Mouse (Mus musculus): ENCODE data around the gene Eif3a. TPM values are rescaled to one million over a fixed set of nuclear protein-coding genes. Genes with fewer than 3 reads are reported as not detected.

Gene Eif3a
- polyA plus RNA-seq, 1 experiment from 2014 or later, result 131 TPM

DNA sequence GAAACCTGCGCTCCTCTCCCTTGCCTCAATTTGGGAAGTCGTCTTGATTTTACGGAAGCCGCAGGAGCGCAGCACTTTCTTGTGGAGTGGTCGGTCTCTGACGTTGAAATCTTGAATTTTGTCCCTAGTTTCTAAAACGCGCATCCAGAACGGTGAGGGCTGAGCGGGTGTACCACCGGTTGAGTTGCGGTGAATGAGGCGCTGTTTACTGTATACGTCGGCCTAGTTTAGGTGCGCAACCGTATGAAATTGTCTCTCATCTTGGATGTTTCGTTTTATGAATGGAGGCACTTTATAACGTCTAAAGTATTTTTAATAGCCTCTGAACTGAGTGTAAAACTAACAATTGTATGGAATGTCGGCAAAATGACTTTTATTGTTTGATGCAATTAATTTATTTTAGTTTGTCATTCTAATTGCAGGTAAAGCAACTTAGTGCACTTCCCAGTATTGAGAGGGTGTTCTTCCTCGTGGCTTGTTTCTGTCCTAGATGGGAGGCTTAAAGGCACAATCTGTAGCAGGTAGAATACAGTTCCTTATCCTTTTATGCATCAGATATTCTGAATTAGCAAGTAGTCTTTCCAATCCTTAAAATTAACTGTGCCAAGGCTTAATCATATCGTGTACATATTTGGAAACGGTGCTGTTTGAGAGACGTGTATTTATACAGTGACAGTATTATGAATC, 33.2 kb downstream of the Eif3a start:
- peak overlapping the region; percentile 73 for H3K4me3 ChIP-seq
- ATAC-seq, result no peak
- peaks cover 63% of the 10 kb centered on the region for H3K27me3 ChIP-seq (replicated peaks)
- H3K4me2 ChIP-seq, result peak overlapping the region; percentile 100
- peak overlapping the region; percentile 73 for H3K9ac ChIP-seq
- 6% methylated on average over 25 of the region's 25 CpGs for WGBS (ENCODE audit: insufficient replicate concordance)
- H3K27ac ChIP-seq, result no peak overlapping the region
- no peaks in the 10 kb centered on the region for H3K9me3 ChIP-seq (replicated peaks)
- peaks cover 36% of the 10 kb centered on the region for H3K4me1 ChIP-seq
- peaks cover 25% of the 10 kb centered on the region for H3K36me3 ChIP-seq

DNA sequence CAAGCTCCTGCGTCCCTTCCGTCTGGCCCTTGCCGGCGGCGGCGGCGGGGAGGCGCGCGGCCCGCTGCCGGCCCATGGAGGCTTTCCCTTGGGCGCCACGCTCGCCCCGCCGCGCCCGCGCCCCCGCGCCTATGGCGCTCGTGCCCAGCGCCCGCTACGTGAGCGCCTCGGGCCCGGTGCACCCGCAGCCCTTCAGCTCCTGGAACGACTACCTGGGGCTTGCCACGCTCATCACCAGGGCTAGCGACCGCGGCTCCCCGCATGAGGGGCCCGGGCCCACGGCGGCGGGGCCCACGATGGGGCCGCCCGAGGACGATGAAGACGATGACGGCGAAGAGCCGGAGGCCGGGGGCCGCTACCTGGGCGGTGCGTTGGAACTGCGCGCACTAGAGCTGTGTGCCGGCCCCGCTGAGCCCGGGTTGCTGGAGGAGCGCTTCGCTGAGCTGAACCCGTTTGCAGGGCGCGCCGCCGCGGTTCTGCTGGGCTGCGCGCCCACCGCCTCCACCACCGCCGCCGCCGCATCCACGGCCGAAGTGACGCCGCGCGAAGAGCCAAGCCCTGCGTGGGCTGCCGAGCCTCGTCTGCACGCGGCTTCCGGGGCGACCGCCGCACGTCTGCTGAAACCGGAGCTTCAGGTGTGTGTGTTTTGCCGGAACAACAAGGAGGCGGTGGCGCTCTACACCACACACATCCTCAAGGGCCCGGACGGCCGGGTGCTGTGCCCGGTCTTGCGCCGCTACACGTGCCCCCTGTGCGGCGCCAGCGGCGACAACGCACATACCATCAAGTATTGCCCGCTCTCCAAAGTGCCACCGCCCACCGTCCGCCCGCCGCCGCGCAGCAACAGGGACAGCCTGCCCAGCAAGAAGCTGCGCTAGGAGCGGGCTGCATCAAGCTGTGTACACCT, 34.0 kb downstream of the Eif3a start:
- Histone ChIP-seq H3K4me2 (peak overlapping the region; percentile 100), H3K36me3 (peaks cover 19% of the 10 kb centered on the region), H3K9ac (peak overlapping the region; percentile 73), H3K27me3 (replicated peaks) (peaks cover 64% of the 10 kb centered on the region), H3K4me1 (peaks cover 36% of the 10 kb centered on the region), H3K27ac (peak overlapping the region; percentile 52), H3K4me3 (peak overlapping the region; percentile 73), H3K9me3 (replicated peaks) (no peaks in the 10 kb centered on the region)
- ATAC-seq, result peak; percentile 38
- under 1% methylated on average over 114 of the region's 115 CpGs for WGBS (ENCODE audit: insufficient replicate concordance)

GRCm38 (mm10) chr19:60755438-60756191, 34.8 kb downstream of the Eif3a start, which contains the start of gene Nanos1:
TSS of gene Nanos1 (plus strand) at chr19:60755987.
- Histone ChIP-seq H3K9ac (peak within 1 kb of the TSS; percentile 73), H3K27me3 (replicated peaks) (peaks cover 64% of the 10 kb centered on the region), H3K36me3 (peaks cover 14% of the 10 kb centered on the region), H3K4me3 (peak within 1 kb of the TSS; percentile 73), H3K27ac (peak within 1 kb of the TSS; percentile 52), H3K4me2 (peak within 1 kb of the TSS; percentile 100), H3K4me1 (peaks cover 36% of the 10 kb centered on the region), H3K9me3 (replicated peaks) (no peaks in the 10 kb centered on the region)
- under 1% methylated on average over 55 of the region's 58 CpGs for WGBS (ENCODE audit: insufficient replicate concordance)
- ATAC-seq, result peak; percentile 92

- Histone ChIP-seq H3K27me3 (replicated peaks) (peaks cover 21% of the 10 kb centered on the region; the same call in 1 of the 2 replicates), H3K27ac (no peak overlapping the region), H3K9ac (no peak overlapping the region), H3K9me3 (replicated peaks) (no peaks in the 10 kb centered on the region), H3K4me3 (no peak overlapping the region), H3K36me3 (no peaks in the 10 kb centered on the region), H3K4me2 (no peak overlapping the region), H3K4me1 (peaks cover 16% of the 10 kb centered on the region)
- 66% methylated on average over 1 of the region's 1 CpGs for WGBS (ENCODE audit: insufficient replicate concordance)
- ATAC-seq, result no peak
Observed at GRCm38 (mm10) chr19:60747801-60748200, 42.7 kb downstream of the Eif3a start.

DNA sequence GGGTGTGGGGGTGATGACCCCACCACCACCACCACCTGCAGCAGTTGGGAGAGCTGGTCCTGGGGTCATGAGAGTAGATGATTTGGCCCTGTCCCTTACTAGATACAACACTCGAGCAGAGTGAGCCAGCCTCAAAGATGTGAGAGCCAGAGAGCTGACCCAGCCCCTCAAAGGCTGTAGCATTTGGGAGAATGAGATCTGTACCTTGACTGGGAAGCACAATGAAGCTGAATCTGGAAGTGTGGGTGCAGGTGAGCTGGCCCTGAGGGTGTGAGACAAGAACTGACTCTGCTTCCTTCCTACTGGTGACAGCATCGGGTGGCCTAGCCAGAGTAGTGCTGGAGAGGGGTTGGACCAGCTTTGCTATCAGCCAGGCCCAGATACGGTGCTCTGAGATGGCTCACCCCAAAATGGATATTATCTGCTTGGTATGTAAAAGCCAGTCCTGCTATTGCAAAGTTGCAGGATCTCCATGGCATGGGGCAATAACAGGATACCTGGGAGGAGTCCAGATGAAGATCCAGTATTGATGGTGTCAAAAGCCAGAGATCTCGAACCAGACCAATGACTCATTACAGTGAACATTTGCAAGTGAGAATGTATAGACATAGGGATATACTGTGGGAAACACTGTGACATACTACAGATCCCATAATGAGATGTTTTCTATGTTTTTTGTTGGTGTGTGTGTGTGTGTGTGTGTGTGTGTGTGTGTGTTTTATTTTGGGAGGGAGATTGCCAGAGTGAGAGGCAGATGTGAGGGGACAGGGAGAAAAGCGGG, 46.5 kb downstream of the Eif3a start:
- Histone ChIP-seq H3K4me1 (peaks cover 16% of the 10 kb centered on the region), H3K27ac (peak overlapping the region; percentile 61), H3K9me3 (replicated peaks) (no peaks in the 10 kb centered on the region), H3K36me3 (no peaks in the 10 kb centered on the region), H3K9ac (peak overlapping the region; percentile 20; the same call in 1 of the 2 replicates), H3K4me3 (no peak overlapping the region), H3K4me2 (peak overlapping the region; percentile 30), H3K27me3 (replicated peaks) (peaks cover 12% of the 10 kb centered on the region)
- WGBS (ENCODE audit: insufficient replicate concordance), result 50% methylated on average over 5 of the region's 5 CpGs
- peak; percentile 97 for ATAC-seq

DNA sequence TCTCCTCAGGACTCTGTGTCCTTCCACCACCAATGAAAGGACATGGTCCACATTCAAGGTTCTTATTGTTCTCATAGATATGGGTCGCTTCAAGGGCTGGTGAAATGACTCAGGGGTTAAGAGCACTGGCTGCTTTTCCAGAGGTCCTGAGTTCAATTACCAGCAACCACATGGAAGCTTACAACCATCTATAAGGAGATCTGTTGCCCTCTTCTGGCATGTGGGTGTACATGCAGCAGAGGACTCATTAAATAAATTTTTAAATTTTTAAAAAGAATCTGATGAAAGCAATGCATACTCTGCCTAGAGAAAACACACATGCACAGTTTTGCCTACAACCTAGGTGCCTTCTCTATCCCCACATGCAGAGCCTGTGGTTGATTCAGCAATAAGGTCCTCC, 49.9 kb downstream of the Eif3a start:
- Histone ChIP-seq H3K4me3 (no peak overlapping the region), H3K36me3 (no peaks in the 10 kb centered on the region), H3K27ac (no peak overlapping the region), H3K27me3 (replicated peaks) (peaks cover 3% of the 10 kb centered on the region; the same call in 1 of the 2 replicates), H3K4me1 (peaks cover 16% of the 10 kb centered on the region), H3K4me2 (no peak overlapping the region), H3K9me3 (replicated peaks) (no peaks in the 10 kb centered on the region), H3K9ac (no peak overlapping the region)
- ATAC-seq, result no peak
- WGBS (ENCODE audit: insufficient replicate concordance), result 24% methylated on average over 1 of the region's 1 CpGs

GRCm38 (mm10) chr19:60731966-60732365, 58.5 kb downstream of the Eif3a start:
- no peak overlapping the region for H3K4me3 ChIP-seq
- no peaks in the 10 kb centered on the region for H3K36me3 ChIP-seq
- 76% methylated on average over 1 of the region's 1 CpGs for WGBS (ENCODE audit: insufficient replicate concordance)
- no peak overlapping the region for H3K4me2 ChIP-seq
- ATAC-seq, result no peak
- no peak overlapping the region for H3K9ac ChIP-seq
- peaks cover 25% of the 10 kb centered on the region; the same call in 1 of the 2 replicates for H3K27me3 ChIP-seq (replicated peaks)
- no peak overlapping the region for H3K27ac ChIP-seq
- H3K9me3 ChIP-seq (replicated peaks), result no peaks in the 10 kb centered on the region
- H3K4me1 ChIP-seq, result peaks cover 8% of the 10 kb centered on the region; the same call in 1 of the 2 replicates

DNA sequence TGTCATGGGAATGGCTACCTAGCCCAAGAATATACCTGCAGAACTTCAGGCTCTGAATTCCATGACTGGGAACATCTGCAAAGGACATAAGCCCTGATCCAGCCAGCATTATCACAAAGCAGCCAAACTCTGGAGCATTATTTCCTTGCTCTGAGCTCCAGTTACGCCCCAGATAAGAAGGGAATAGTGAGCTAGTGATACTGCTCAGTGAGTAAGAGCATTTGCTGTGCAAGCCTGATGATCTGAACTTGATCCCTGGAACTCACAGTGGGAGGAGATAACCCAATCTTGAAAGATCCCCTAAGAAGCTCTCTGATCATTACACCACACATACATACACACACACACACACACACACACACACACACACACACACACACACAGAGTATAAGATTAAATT, 59.2 kb downstream of the Eif3a start:
- Histone ChIP-seq H3K9ac (no peak overlapping the region), H3K27ac (no peak overlapping the region), H3K9me3 (replicated peaks) (no peaks in the 10 kb centered on the region), H3K4me2 (no peak overlapping the region), H3K36me3 (no peaks in the 10 kb centered on the region), H3K4me1 (peaks cover 8% of the 10 kb centered on the region; the same call in 1 of the 2 replicates), H3K4me3 (no peak overlapping the region), H3K27me3 (replicated peaks) (peaks cover 25% of the 10 kb centered on the region; the same call in 1 of the 2 replicates)
- ATAC-seq, result no peak
- WGBS (ENCODE audit: insufficient replicate concordance), result 59% methylated on average over 1 of the region's 1 CpGs

GRCm38 (mm10) chr19:60730281-60730852, 60.1 kb downstream of the Eif3a start:
- no peaks in the 10 kb centered on the region for H3K36me3 ChIP-seq
- no peak overlapping the region for H3K4me3 ChIP-seq
- 51% methylated on average over 2 of the region's 2 CpGs for WGBS (ENCODE audit: insufficient replicate concordance)
- H3K27ac ChIP-seq, result no peak overlapping the region
- peaks cover 8% of the 10 kb centered on the region; the same call in 1 of the 2 replicates for H3K4me1 ChIP-seq
- no peak overlapping the region for H3K9ac ChIP-seq
- no peak overlapping the region for H3K4me2 ChIP-seq
- no peaks in the 10 kb centered on the region for H3K9me3 ChIP-seq (replicated peaks)
- H3K27me3 ChIP-seq (replicated peaks), result peaks cover 30% of the 10 kb centered on the region; the same call in 1 of the 2 replicates
- peak; percentile 77 for ATAC-seq

- Histone ChIP-seq H3K4me1 (no peaks in the 10 kb centered on the region), H3K36me3 (no peaks in the 10 kb centered on the region), H3K4me2 (no peak overlapping the region), H3K27ac (no peak overlapping the region), H3K27me3 (replicated peaks) (peaks cover 4% of the 10 kb centered on the region; the same call in 1 of the 2 replicates), H3K9ac (no peak overlapping the region), H3K9me3 (replicated peaks) (no peaks in the 10 kb centered on the region), H3K4me3 (no peak overlapping the region)
- no peak for ATAC-seq
- 82% methylated on average over 2 of the region's 2 CpGs for WGBS (ENCODE audit: insufficient replicate concordance)
Observed at GRCm38 (mm10) chr19:60716381-60716780, 74.1 kb downstream of the Eif3a start.
